Mouse (Mus musculus) CD8-positive naive resting alpha-beta T cell, adult 2 months (primary cell): ENCODE data around the gene Clic1.
"Not testable (repeated sequence)": the region's sequence is repeated elsewhere in the genome, so short reads cannot be mapped to it uniquely, and the experiment has no call there.

Experiments used
- DNase-seq, 2 experiments: peaks; one replicate each; pipeline ENCODE4 v3.0.0; 2022; ENCODE audit warnings: low read depth in 2 of 2, low spot score in 2 of 2

Gene Clic1

GRCm38 (mm10) chr17:35020551-35020950, 29.2 kb upstream of the Clic1 start:
- no peak for DNase-seq

DNA sequence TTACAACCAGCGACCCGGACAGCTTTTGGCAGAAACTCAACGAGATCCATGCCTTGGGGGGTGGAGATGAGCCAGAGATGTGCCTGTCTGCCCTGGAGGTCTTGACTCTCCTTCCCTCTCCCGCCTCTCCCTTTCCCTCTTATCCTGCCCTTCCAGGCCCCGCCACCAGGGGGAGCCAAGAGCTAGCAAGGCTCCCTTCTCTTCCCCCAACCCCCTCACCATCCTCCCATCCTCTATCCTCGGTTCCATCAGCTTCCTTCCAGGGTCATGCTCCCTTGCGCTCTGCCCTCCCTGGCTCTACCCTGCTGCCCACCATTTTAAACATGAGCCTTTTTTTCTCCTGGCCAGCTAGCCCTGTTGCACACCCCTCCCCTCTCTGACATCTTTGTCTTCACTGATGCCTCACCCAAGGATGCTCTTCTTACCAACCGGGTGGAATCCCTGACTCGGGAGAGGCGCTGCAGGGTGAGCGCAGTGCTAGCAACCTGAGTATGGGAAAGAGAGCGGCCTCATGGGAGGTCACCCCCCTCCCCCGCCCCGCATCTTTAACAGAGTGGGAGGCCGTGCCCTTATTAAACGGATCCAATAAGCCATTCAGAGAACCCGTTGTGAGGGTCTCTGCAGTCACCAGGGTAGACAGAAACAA, 28.5 kb upstream of the Clic1 start:
- DNase-seq, result peak; percentile 87 to 92

- DNase-seq, result no peak
Observed at GRCm38 (mm10) chr17:35021842-35022477, 27.8 kb upstream of the Clic1 start.

- no peak for DNase-seq
Observed at GRCm38 (mm10) chr17:35022541-35023060, 27.2 kb upstream of the Clic1 start.

DNA sequence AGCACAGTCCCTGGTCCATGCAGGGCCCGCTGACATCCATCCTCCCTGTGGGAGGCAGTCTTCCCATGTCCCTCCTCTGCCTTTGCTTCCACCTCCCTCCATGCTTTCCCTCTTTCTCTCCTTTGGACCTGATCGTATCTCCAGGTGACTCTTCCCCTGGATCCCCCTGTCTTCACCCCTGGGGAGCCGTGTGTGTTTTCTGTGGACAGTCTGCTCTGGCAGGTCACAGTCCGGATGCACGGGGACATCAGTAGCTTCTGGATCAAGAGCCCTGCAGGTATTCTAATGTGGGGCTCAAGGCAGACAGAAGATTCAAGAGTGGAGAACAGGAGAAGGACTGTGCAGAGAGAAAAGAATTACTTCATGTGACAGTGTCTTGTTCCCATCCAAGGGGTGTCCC, 26.5 kb upstream of the Clic1 start:
- DNase-seq, result no peak

DNA sequence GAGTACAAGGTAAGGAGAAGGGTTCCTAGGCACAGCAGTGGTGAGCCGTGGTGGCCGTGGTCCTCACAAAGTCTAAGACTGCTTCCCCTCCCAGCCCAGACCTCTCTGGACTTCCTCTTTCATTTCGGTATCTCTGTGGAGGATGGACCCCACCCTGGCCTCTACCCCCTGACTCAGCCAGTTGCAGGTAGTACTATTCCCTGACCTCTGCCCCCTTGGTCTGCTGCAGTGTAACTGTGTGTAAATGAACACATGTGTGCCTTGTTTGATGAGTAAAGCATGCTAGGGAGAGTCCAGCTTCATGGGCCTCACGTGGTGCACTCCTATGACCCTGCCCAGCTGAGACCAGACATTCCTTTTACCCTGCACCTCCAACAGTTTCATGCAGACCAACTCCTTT, 26.0 kb upstream of the Clic1 start:
- no peak for DNase-seq

- no peak for DNase-seq
Observed at GRCm38 (mm10) chr17:35024261-35024660, 25.5 kb upstream of the Clic1 start.

DNA sequence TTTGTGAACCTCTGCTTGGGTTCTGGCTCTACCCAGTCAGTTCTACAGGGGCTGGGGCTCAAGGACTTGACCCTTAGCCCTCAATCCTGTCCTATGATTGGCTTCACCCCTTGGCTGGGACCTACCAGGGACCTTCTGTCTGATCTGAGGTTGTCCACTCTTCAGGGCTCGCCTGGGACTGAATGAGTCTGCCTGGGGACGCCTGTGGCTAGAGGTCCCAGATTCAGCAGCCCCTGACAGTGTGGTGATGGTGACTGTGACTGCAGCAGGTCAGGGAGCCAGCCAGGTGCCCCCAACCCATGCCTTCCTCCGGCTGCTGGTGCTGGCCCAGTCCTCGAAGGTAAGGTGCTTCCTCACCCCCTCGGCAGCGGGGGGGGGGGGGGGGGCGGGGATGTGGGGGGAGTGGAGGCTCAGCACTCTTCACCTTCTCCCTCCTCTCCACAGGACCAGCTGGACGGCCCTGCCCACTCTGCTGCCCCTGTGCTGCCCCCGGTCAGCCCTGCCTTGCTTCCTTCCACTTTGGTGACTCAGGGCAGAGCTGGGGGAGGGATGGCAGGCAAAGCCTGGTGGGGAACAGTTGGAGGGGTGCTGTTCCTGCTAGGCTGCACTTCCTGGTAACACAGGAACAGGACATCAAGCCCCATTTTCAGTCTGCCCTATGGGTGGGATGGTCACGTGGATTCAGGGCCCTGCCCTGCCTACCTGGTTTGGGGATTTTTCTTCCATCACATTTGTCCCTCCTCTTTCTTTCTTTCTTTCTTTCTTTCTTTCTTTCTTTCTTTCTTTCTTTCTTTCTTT, 24.9 kb upstream of the Clic1 start:
- no peak for DNase-seq

- no peak for DNase-seq
Observed at GRCm38 (mm10) chr17:35026206-35026605, 23.6 kb upstream of the Clic1 start.

DNA sequence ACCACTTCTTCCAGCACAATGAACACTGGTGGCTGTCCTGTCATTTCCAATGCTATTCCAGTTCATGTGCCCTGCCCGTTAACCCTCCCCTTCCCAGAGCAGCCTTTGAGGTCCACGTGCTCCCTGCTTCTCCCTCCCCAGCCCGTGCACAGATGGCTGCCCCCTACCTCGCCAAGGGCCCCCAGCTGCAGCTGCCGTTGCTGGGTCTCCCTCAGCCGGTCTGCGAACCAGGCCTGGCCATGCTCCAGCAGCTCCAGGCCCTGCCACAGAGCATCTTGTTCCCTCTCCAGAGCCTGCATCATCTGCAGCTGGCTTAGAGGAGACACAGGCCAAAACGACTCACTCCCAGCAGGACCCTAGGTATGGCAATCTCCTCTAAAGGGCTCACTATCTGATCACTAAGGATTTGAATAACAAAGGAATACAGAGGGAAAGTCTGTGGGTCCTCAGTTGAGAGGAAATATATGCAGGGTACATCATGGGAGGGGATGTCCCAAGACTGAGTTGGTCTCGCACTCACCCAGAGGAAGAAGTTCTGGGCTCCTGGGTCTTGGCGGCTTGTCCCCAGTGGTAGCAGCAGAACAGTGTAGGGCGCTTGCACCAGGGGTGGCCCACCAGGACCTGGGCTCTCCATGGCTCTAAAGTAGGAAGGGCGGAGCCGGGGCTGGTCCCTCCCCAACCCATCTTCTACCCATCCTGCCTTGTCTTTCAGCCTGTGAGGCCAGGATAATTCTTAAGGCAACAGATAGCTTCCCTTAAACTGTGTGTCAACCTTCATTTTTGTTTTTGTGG, 22.3 kb upstream of the Clic1 start, which contains the start of gene Sapcd1:
TSS of gene Sapcd1 (minus strand) at position 740 of the 792 bp plus-strand sequence.
- DNase-seq, result no peak

GRCm38 (mm10) chr17:35028315-35028714, 21.5 kb upstream of the Clic1 start:
- DNase-seq, result no peak

DNA sequence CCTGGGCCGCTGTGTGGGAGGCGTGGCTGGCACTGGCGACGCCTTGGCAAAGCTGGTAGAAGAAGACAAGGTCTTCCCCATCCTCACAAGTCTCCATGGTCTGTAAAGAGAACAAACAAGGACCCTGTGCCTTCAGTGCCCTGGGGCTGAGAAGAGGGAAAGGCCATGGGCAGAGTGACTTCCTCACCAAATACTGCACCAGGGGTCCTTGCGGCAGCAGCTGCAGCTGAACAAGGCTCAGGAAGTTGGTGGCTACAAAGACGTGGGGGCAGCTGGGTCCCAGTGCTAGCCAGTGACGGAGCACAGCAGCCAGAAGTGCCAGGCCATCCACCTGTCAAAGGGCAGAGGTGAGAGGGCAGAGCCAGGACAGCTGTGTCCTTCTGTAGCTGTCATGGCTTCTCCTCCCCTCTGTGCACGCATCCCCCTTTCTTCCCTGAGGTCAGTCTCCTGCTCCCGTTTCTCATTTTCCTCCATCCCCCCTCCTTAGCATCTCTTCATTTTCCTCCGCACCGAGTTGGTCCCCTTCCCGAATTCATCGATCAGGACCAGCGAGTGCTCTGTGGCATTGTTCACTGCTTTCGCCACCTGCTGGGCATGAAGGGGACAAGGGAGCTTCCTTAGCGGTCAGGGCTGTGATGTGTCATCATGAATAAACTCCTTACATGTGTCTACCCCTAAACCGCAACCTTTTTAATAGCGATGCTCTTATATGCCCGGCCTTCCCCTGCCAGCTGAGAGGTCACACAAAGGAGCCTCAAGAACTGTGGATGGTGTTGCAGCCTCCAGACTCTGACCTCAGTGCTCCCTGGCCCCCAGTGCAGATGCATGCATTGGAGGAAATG, 19.9 kb upstream of the Clic1 start:
- no peak for DNase-seq

GRCm38 (mm10) chr17:35031272-35031671, 18.5 kb upstream of the Clic1 start:
- DNase-seq, result no peak

GRCm38 (mm10) chr17:35031880-35032279, 17.9 kb upstream of the Clic1 start:
- no peak for DNase-seq

DNA sequence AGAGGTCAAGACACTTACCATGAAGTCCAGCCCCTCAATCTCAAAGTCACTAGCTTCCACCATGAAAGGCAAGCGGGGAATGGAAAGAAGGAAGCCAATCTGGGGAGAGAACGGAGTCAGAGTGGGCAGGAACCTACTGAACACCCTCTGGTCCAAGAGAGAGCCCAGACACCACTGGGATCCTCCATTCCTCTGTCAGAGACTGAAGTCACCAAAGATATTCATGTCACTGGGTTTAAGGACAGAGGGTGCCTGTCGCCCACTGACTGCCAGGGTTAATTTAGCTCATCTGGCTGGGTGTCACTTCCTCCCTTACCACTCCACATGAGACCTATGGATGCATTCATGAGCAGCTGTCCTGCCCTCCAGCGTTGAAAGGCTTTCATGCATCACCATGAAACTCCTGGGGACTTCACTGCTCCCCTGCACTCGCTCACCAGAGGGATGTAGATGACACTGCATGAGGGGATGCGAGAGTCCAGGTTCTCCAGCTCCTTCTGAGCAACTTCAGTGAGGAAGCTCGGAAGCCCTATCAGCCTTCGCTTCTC, 17.4 kb upstream of the Clic1 start:
- DNase-seq, result no peak

DNA sequence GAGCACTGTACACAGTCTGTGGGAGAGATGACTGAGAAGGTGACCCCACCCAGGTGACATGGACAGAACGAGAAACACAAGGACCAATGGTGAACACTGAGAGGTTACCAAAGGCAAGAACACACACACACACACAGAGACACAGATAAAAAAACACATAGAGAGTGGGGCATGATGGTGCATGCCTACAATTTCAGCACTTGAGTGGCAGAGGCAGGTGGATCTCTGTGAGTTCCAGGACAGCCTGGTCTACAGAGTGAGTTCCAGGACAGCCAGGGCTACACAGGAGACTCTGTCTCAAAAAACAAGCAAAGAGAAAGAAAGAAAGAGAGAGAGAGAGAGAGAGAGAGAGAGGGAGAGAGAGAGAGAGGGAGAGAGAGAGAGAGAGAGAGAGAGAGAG, 16.1 kb upstream of the Clic1 start:
- DNase-seq, result not testable (repeated sequence)

- no peak for DNase-seq
Observed at GRCm38 (mm10) chr17:35034896-35035295, 14.9 kb upstream of the Clic1 start.

GRCm38 (mm10) chr17:35039121-35039873, 10.5 kb upstream of the Clic1 start:
- DNase-seq, result no peak

DNA sequence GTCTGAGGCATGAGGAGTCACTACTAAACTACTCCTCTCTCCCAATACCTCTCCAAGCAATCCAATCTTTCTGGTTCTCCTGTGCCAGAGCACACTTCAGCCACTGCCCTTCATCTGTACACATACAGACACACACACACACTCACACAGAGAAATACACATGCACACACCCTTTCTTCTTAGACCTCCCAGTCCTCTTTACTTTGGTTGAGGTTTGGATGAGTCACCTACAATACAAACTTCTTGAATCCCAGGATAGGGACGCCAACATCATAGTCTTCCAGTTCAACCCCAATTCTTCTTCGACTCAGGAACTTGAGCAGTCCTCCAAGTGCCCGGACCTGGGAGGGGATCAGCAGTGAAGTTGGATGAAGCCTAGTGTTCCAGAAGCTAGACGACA, 6.0 kb upstream of the Clic1 start:
- DNase-seq, result no peak
